9 mouse cellular contexts compared by ENCODE assay signal in the genomic region with DNA sequence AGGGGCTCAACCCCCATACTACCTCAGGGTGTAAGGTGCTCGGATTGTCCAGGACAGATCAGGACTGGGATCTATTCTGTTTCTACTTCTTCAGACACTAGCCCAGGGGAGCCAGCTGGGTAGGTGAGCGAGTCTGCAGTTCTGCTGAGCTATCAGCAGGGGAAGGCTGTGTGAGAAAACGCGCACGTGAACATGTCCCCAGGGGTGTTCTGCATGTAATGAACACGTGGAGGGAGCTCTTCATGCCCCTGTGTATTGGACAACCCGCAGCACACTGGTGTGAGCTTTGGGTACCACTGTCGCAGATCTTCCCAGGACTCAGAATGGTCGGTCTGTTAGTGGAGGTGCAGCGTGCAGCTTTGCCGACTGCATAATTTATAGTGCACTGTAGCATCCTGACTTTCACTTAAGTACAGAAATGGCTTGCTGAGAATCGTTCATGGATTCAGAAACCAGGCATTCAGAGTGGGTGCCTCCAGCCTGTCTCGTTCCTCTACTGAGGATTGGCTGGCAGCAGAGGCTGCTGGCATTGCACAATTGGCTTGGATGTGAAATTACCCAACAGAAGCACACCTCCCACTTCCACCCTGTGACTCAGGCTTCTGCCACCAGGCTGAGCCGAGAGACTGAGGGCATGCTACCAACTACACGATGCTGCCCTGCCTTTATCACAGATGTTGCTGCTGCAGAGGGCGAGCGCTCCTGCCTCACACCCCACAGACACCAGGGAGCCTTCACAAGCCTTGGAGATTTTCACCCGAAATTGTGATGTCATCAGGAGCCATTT. TPM values are rescaled to one million over a fixed set of nuclear protein-coding genes. Genes with fewer than 3 reads are reported as not detected.
DNase-seq lines count a peak whose midpoint lies in the region; ATAC-seq lines count a peak whose summit lies in the region.
"Had no signal": no experiment of that assay in that cellular context is flagged by ENCODE, and none has a peak within 500 bp of the region (broad histone marks: within the 10 kb centered on the region; RNA-seq: fewer than 3 reads in every experiment).

No protein-coding gene starts in this region.

- no peak overlapping the region; the same call in 1 of the 2 replicates for H3K27ac ChIP-seq in forebrain, embryonic 13.5 days
- no peak overlapping the region for H3K27ac ChIP-seq in forebrain, embryonic 11.5 days (ENCODE audit: low read depth, low read length)
- no peak overlapping the region for H3K27ac ChIP-seq in liver, embryonic 11.5 days (ENCODE audit: low read depth, low read length)
- H3K27ac ChIP-seq: lung, embryonic 15.5 days had no signal

- H3K9me3 ChIP-seq in forebrain, embryonic 13.5 days (replicated peaks), result no peaks in the 10 kb centered on the region
- H3K9me3 ChIP-seq in forebrain, embryonic 11.5 days (ENCODE audit: control insufficient read depth, low read length), result no peaks in the 10 kb centered on the region
- no peaks in the 10 kb centered on the region for H3K9me3 ChIP-seq in megakaryocyte, embryonic 14.5 days
- H3K9me3 ChIP-seq in liver, embryonic 11.5 days (ENCODE audit: control insufficient read depth, low read length), result no peaks in the 10 kb centered on the region
- H3K9me3 ChIP-seq: lung, embryonic 15.5 days had no signal

- ATAC-seq in forebrain, embryonic 13.5 days, result peak; percentile 69; the same call in 1 of the 2 replicates
- ATAC-seq in forebrain, embryonic 11.5 days (replicated peaks; ENCODE audit: low FRiP score), result no peak
- ATAC-seq in liver, embryonic 11.5 days (replicated peaks; ENCODE audit: low FRiP score), result no peak

- H3K4me1 ChIP-seq in forebrain, embryonic 13.5 days, result no peaks in the 10 kb centered on the region
- H3K4me1 ChIP-seq in forebrain, embryonic 11.5 days (replicated peaks; ENCODE audit: control insufficient read depth, insufficient read depth, low read length), result no peaks in the 10 kb centered on the region
- peaks cover 34% of the 10 kb centered on the region for H3K4me1 ChIP-seq in megakaryocyte, embryonic 14.5 days
- H3K4me1 ChIP-seq in liver, embryonic 11.5 days (replicated peaks; ENCODE audit: control insufficient read depth, insufficient read depth, low read length), result no peaks in the 10 kb centered on the region
- H3K4me1 ChIP-seq: lung, embryonic 15.5 days had no signal

- no peaks in the 10 kb centered on the region for H3K27me3 ChIP-seq in forebrain, embryonic 13.5 days
- H3K27me3 ChIP-seq in forebrain, embryonic 11.5 days (ENCODE audit: control insufficient read depth, insufficient read depth, low read length), result no peaks in the 10 kb centered on the region
- H3K27me3 ChIP-seq in megakaryocyte, embryonic 14.5 days (replicated peaks), result peaks cover 30% of the 10 kb centered on the region
- no peaks in the 10 kb centered on the region for H3K27me3 ChIP-seq in liver, embryonic 11.5 days (replicated peaks; ENCODE audit: control insufficient read depth, insufficient read depth, low read length)
- H3K27me3 ChIP-seq: lung, embryonic 15.5 days had no signal

- H3K4me2 ChIP-seq in forebrain, embryonic 13.5 days, result no peak overlapping the region
- no peak overlapping the region for H3K4me2 ChIP-seq in forebrain, embryonic 11.5 days (ENCODE audit: low read depth, low read length, severe bottlenecking)
- H3K4me2 ChIP-seq in liver, embryonic 11.5 days, result no peak overlapping the region
- H3K4me2 ChIP-seq: lung, embryonic 15.5 days had no signal

- no peak overlapping the region for H3K9ac ChIP-seq in forebrain, embryonic 13.5 days
- no peak overlapping the region for H3K9ac ChIP-seq in forebrain, embryonic 11.5 days (ENCODE audit: low read length)
- H3K9ac ChIP-seq in liver, embryonic 11.5 days (ENCODE audit: low read depth, low read length), result no peak overlapping the region
- H3K9ac ChIP-seq: lung, embryonic 15.5 days had no signal

- H3K36me3 ChIP-seq in forebrain, embryonic 13.5 days (ENCODE audit: poor library complexity, severe bottlenecking), result peaks cover 80% of the 10 kb centered on the region
- H3K36me3 ChIP-seq in forebrain, embryonic 11.5 days (ENCODE audit: control insufficient read depth, insufficient read depth, low read length), result no peaks in the 10 kb centered on the region
- peaks cover 77% of the 10 kb centered on the region for H3K36me3 ChIP-seq in megakaryocyte, embryonic 14.5 days (replicated peaks; ENCODE audit: low read length)
- H3K36me3 ChIP-seq in liver, embryonic 11.5 days (ENCODE audit: control insufficient read depth, insufficient read depth, low read length), result no peaks in the 10 kb centered on the region
- H3K36me3 ChIP-seq: lung, embryonic 15.5 days had no signal

- no peak for DNase-seq in forebrain, embryonic 11.5 days (ENCODE audit: low spot score)
- peak; percentile 92 for DNase-seq in cerebellum, adult 9-10 months
- peak; percentile 88 to 91 for DNase-seq in layer of hippocampus, adult 8-10 months (ENCODE audit: low spot score in 2 of 2)
- no peak for DNase-seq in ovary, postnatal 36 days (ENCODE audit: low spot score)
- DNase-seq in embryo, embryonic 10 days (ENCODE audit: low spot score), result no peak
- DNase-seq in liver, embryonic 11.5 days (ENCODE audit: low spot score), result no peak

- no peak overlapping the region for H3K4me3 ChIP-seq in forebrain, embryonic 13.5 days
- no peak overlapping the region for H3K4me3 ChIP-seq in forebrain, embryonic 11.5 days (ENCODE audit: low read depth, low read length)
- H3K4me3 ChIP-seq in megakaryocyte, embryonic 14.5 days (replicated peaks), result peak overlapping the region; percentile 73
- H3K4me3 ChIP-seq in liver, embryonic 11.5 days (ENCODE audit: low read depth, low read length), result no peak overlapping the region
- H3K4me3 ChIP-seq: lung, embryonic 15.5 days had no signal

- 89% methylated on average over 18 of the region's 18 CpGs for WGBS in forebrain, embryonic 13.5 days
- WGBS in forebrain, embryonic 11.5 days, result 89% methylated on average over 18 of the region's 18 CpGs
- 74% methylated on average over 18 of the region's 18 CpGs for WGBS in liver, embryonic 11.5 days

RNA-seq across cellular contexts. Expression of a gene that starts 42.0 kb away (rescaled TPM):
- polyA plus RNA-seq in forebrain, embryonic 13.5 days (2015; fragmentation: Nextera tagmentation; extraction: Ambion mirVana), result 0.09 and 0.15 TPM in 2 replicates
- not detected in 2 replicates for polyA plus RNA-seq in forebrain, embryonic 11.5 days (2014; fragmentation: Nextera tagmentation; extraction: Ambion mirVana)
- not detected for total RNA-seq in layer of hippocampus, adult 8-10 months (2022)
- 11.8 TPM in 1 of 2 replicates, not detected in the other for polyA plus RNA-seq in megakaryocyte, embryonic 14.5 days (2012; ENCODE audit: insufficient read depth, low replicate concordance)
- polyA plus RNA-seq in liver, embryonic 11.5 days (2014; fragmentation: Nextera tagmentation; extraction: Ambion mirVana), result 2.9 and 3.8 TPM in 2 replicates

RNA-seq across cellular contexts. Expression of a gene that starts 53.2 kb away (rescaled TPM):
- polyA plus RNA-seq in forebrain, embryonic 13.5 days (2015; fragmentation: Nextera tagmentation; extraction: Ambion mirVana), result 0.35 TPM in 2 replicates
- 0.51 and 1.1 TPM in 2 replicates for polyA plus RNA-seq in forebrain, embryonic 11.5 days (2014; fragmentation: Nextera tagmentation; extraction: Ambion mirVana)
- not detected for total RNA-seq in layer of hippocampus, adult 8-10 months (2022)
- 19.0 and 24.9 TPM in 2 replicates for polyA plus RNA-seq in megakaryocyte, embryonic 14.5 days (2012; ENCODE audit: insufficient read depth, low replicate concordance)
- 59.5 and 61.1 TPM in 2 replicates for polyA plus RNA-seq in liver, embryonic 11.5 days (2014; fragmentation: Nextera tagmentation; extraction: Ambion mirVana)

Comparison
In these comparisons a context has a peak if more than half of its experiments do, and no peak if none do; other contexts are left out.
1. DNase-seq: peak in cerebellum, adult 9-10 months (single experiment) and layer of hippocampus, adult 8-10 months (2 of 2); none in forebrain, embryonic 11.5 days (single experiment), ovary, postnatal 36 days (single experiment), embryo, embryonic 10 days (single experiment) and liver, embryonic 11.5 days (single experiment).